Mouse (Mus musculus): ENCODE results near the gene Gm45785. TPM values are rescaled to one million over a fixed set of nuclear protein-coding genes. Genes with fewer than 3 reads are reported as not detected.

Gm45785 gene
- polyA plus RNA-seq (2017; shearing (Covaris generic)) = not detected

GRCm38 (mm10) chr7:140855860-140856784 is at the start of gene Gm45785:
Gm45785 (minus strand) TSS chr7:140856331.

GRCm38 (mm10) chr7:140900220-140900619 is 44.1 kb upstream of the Gm45785 start, which contains the start of gene Cox8b:
Cox8b (minus strand) TSS chr7:140900446.

GRCm38 (mm10) chr7:140881696-140882468 is 25.8 kb upstream of the Gm45785 start, which contains the start of the genes Psmd13 and Sirt3:
Psmd13 (plus strand) TSS chr7:140881968.
Sirt3 (minus strand) TSS chr7:140882309.

GRCm38 (mm10) chr7:140857550-140858505 is 1.7 kb upstream of the Gm45785 start, which contains the start of gene Bet1l:
Bet1l (minus strand) TSS chr7:140857577.

GRCm38 (mm10) chr7:140856785-140857549 is 836 bp upstream of the Gm45785 start, which contains the start of gene Ric8a:
Ric8a (plus strand) TSS chr7:140856957.

GRCm38 (mm10) chr7:140847755-140848580 is 8.2 kb downstream of the Gm45785 start, which contains the start of gene Odf3:
Odf3 (plus strand) TSS chr7:140847805.

GRCm38 (mm10) chr7:140844905-140845665 is 11.0 kb downstream of the Gm45785 start, which contains the start of gene Scgb1c1:
Scgb1c1 (plus strand) TSS chr7:140845547.

GRCm38 (mm10) chr7:140834968-140835757 is 21.0 kb downstream of the Gm45785 start, which contains the start of gene Urah:
Urah (plus strand) TSS chr7:140835018.

GRCm38 (mm10) chr7:140821653-140822329 is 34.3 kb downstream of the Gm45785 start, which contains the start of gene Zfp941:
Zfp941 (minus strand) TSS chr7:140822178.

GRCm38 (mm10) chr7:140787406-140788052 is 68.6 kb downstream of the Gm45785 start, which contains the start of gene Syce1:
Syce1 (minus strand) TSS chr7:140787852.

Other genes with a start within 250 kb of the Gm45785 start
- gene Olfr61, start 227.4 kb downstream of the Gm45785 start, polyA plus RNA-seq (2017; shearing (Covaris generic)) = not detected
- not detected for gene Olfr53, start 209.9 kb downstream of the Gm45785 start, polyA plus RNA-seq (2017; shearing (Covaris generic))
- gene Olfr539, start 196.4 kb downstream of the Gm45785 start, polyA plus RNA-seq (2017; shearing (Covaris generic)) = not detected
- gene Olfr45, start 174.4 kb downstream of the Gm45785 start, polyA plus RNA-seq (2017; shearing (Covaris generic)) = 0.09 TPM
- not detected for gene Olfr541, start 159.1 kb downstream of the Gm45785 start, polyA plus RNA-seq (2017; shearing (Covaris generic))
- gene Cyp2e1, start 92.6 kb downstream of the Gm45785 start, polyA plus RNA-seq (2017; shearing (Covaris generic)) = not detected
- 0.18 TPM for gene Syce1, start 68.5 kb downstream of the Gm45785 start, polyA plus RNA-seq (2017; shearing (Covaris generic))
- gene Zfp941, start 34.2 kb downstream of the Gm45785 start, polyA plus RNA-seq (2017; shearing (Covaris generic)) = 0.23 TPM
- not detected for gene Urah, start 21.3 kb downstream of the Gm45785 start, polyA plus RNA-seq (2017; shearing (Covaris generic))
- gene Scgb1c1, start 10.8 kb downstream of the Gm45785 start, polyA plus RNA-seq (2017; shearing (Covaris generic)) = not detected
- not detected for gene Odf3, start 8.5 kb downstream of the Gm45785 start, polyA plus RNA-seq (2017; shearing (Covaris generic))
- 138 TPM for gene Ric8a, start 626 bp upstream of the Gm45785 start, polyA plus RNA-seq (2017; shearing (Covaris generic))
- gene Bet1l, start 1.2 kb upstream of the Gm45785 start, polyA plus RNA-seq (2017; shearing (Covaris generic)) = 52.1 TPM
- 226 TPM for gene Psmd13, start 25.6 kb upstream of the Gm45785 start, polyA plus RNA-seq (2017; shearing (Covaris generic))
- 10.2 TPM for gene Sirt3, start 26.0 kb upstream of the Gm45785 start, polyA plus RNA-seq (2017; shearing (Covaris generic))
- gene Cox8b, start 44.1 kb upstream of the Gm45785 start, polyA plus RNA-seq (2017; shearing (Covaris generic)) = not detected
- not detected for gene Nlrp6, start 64.6 kb upstream of the Gm45785 start, polyA plus RNA-seq (2017; shearing (Covaris generic))
- 39.5 TPM for gene Pgghg, start 85.1 kb upstream of the Gm45785 start, polyA plus RNA-seq (2017; shearing (Covaris generic))
- 0.73 TPM for gene Ifitm5, start 94.0 kb upstream of the Gm45785 start, polyA plus RNA-seq (2017; shearing (Covaris generic))
- gene Gm45717, start 99.6 kb upstream of the Gm45785 start, polyA plus RNA-seq (2017; shearing (Covaris generic)) = not detected
- gene Ifitm2, start 99.7 kb upstream of the Gm45785 start, polyA plus RNA-seq (2017; shearing (Covaris generic)) = 27.5 TPM
- not detected for gene Ifitm1, start 110.9 kb upstream of the Gm45785 start, polyA plus RNA-seq (2017; shearing (Covaris generic))
- 16.4 TPM for gene Ifitm3, start 154.4 kb upstream of the Gm45785 start, polyA plus RNA-seq (2017; shearing (Covaris generic))
- gene Ifitm6, start 161.6 kb upstream of the Gm45785 start, polyA plus RNA-seq (2017; shearing (Covaris generic)) = not detected
- not detected for gene Gm17387, start 172.8 kb upstream of the Gm45785 start, polyA plus RNA-seq (2017; shearing (Covaris generic))
- gene B4galnt4, start 204.8 kb upstream of the Gm45785 start, polyA plus RNA-seq (2017; shearing (Covaris generic)) = 13.8 TPM
- 330 TPM for gene Pkp3, start 221.9 kb upstream of the Gm45785 start, polyA plus RNA-seq (2017; shearing (Covaris generic))
- 240 TPM for gene Sigirr, start 244.2 kb upstream of the Gm45785 start, polyA plus RNA-seq (2017; shearing (Covaris generic))

Measured in activated CD4-positive, CD25-positive, alpha-beta regulatory T cell, adult 9 weeks (primary cell).